Mouse (Mus musculus) neural tube, embryonic 13.5 days (tissue): ENCODE measurements at regions not wholly inside any gene's neighbourhood (a gene's known extent, or its start where the extent isn't known, plus 50 kb on each side); places are given as distances from the start of the nearest gene placed in this dataset.

Source experiments
- ATAC-seq: fragments of 200-750 bp; cut with Nextera tagmentation; 2 replicates; pipeline ENCODE4 v1.8.0; 2017; ENCODE audit warnings: low read depth, mild to moderate bottlenecking, moderate TSS enrichment, moderate library complexity
- H3K27ac ChIP-seq: fragments of 300-500 bp; sonication (generic); replicated peaks from 2 replicates; pipeline ENCODE4 v1.5.1; 2015; ENCODE audit warnings: moderate library complexity, mild to moderate bottlenecking, inconsistent platforms
- H3K27me3 ChIP-seq: fragments of 300-500 bp; sonication (generic); 2 replicates; pipeline ENCODE4 v1.6.1; 2015; ENCODE audit warnings: mild to moderate bottlenecking, inconsistent platforms
- H3K36me3 ChIP-seq: fragments of 300-500 bp; sonication (generic); 2 replicates; pipeline ENCODE4 v1.6.1; 2015; ENCODE audit warnings: mild to moderate bottlenecking, inconsistent platforms
- H3K4me1 ChIP-seq: fragments of 300-500 bp; sonication (generic); replicated peaks from 2 replicates; pipeline ENCODE4 v1.6.1; 2015; ENCODE audit warnings: inconsistent platforms
- H3K4me2 ChIP-seq: fragments of 300-500 bp; sonication (generic); 2 replicates; pipeline ENCODE4 v1.6.1; 2015; ENCODE audit warnings: inconsistent platforms, mild to moderate bottlenecking, moderate library complexity
- H3K4me3 ChIP-seq: fragments of 300-500 bp; sonication (generic); 2 replicates; pipeline ENCODE4 v1.5.1; 2015; ENCODE audit warnings: mild to moderate bottlenecking, inconsistent platforms
- H3K9ac ChIP-seq: fragments of 300-500 bp; sonication (generic); 2 replicates; pipeline ENCODE4 v1.6.1; 2015; ENCODE audit warnings: moderate library complexity, mild to moderate bottlenecking, inconsistent platforms
- H3K9me3 ChIP-seq: fragments of 300-500 bp; sonication (generic); 2 replicates; pipeline ENCODE4 v1.6.1; 2016; ENCODE audit warnings: inconsistent platforms
- WGBS: fragments of 180-500 bp; shearing (Covaris S2); methylation state at CpG from one replicate; pipeline ENCODE4 v1.1.7; 2015; 5-methylcytosine and 5-hydroxymethylcytosine counted together

GRCm38 (mm10) chr7:49704635-49705034 lies 54.3 kb upstream of the Htatip2 start:
- ATAC-seq: no peak
- no peaks in the 10 kb centered on the region for H3K36me3 ChIP-seq
- H3K4me1 ChIP-seq: peaks cover 5% of the 10 kb centered on the region
- H3K9me3 ChIP-seq: no peaks in the 10 kb centered on the region
- peaks cover 99% of the 10 kb centered on the region for H3K27me3 ChIP-seq
- WGBS: 1% methylated on average over 2 of the region's 2 CpGs
- no peak overlapping the region for H3K27ac ChIP-seq
- H3K9ac ChIP-seq: no peak overlapping the region
- H3K4me3 ChIP-seq: no peak overlapping the region
- H3K4me2 ChIP-seq: no peak overlapping the region

GRCm38 (mm10) chr7:49700734-49701133 lies 58.2 kb upstream of the Htatip2 start:
- Histone ChIP-seq H3K4me2 (no peak overlapping the region), H3K9me3 (no peaks in the 10 kb centered on the region), H3K9ac (no peak overlapping the region), H3K4me3 (no peak overlapping the region), H3K4me1 (peaks cover 7% of the 10 kb centered on the region), H3K27me3 (peaks cover 100% of the 10 kb centered on the region), H3K27ac (no peak overlapping the region), H3K36me3 (no peaks in the 10 kb centered on the region)
- 29% methylated on average over 8 of the region's 8 CpGs for WGBS
- ATAC-seq: no peak

- Histone ChIP-seq H3K27ac (no peak overlapping the region), H3K9ac (no peak overlapping the region), H3K4me3 (no peak overlapping the region), H3K4me1 (peaks cover 7% of the 10 kb centered on the region), H3K36me3 (no peaks in the 10 kb centered on the region), H3K27me3 (peaks cover 99% of the 10 kb centered on the region), H3K4me2 (no peak overlapping the region), H3K9me3 (no peaks in the 10 kb centered on the region)
- ATAC-seq: no peak
- WGBS: 30% methylated on average over 15 of the region's 15 CpGs
Observed at GRCm38 (mm10) chr7:49700024-49700390, 58.9 kb upstream of the Htatip2 start.

- peaks cover 99% of the 10 kb centered on the region for H3K27me3 ChIP-seq
- H3K4me1 ChIP-seq: peaks cover 7% of the 10 kb centered on the region
- 13% methylated on average over 13 of the region's 13 CpGs for WGBS
- H3K27ac ChIP-seq: no peak overlapping the region
- H3K9me3 ChIP-seq: no peaks in the 10 kb centered on the region
- ATAC-seq: peak; percentile 74
- no peak overlapping the region for H3K4me2 ChIP-seq
- H3K36me3 ChIP-seq: no peaks in the 10 kb centered on the region
- H3K9ac ChIP-seq: no peak overlapping the region
- no peak overlapping the region for H3K4me3 ChIP-seq
Observed at GRCm38 (mm10) chr7:49699107-49700023, 59.5 kb upstream of the Htatip2 start.

- 12% methylated on average over 6 of the region's 6 CpGs for WGBS
- no peak overlapping the region for H3K9ac ChIP-seq
- no peak overlapping the region for H3K4me3 ChIP-seq
- no peaks in the 10 kb centered on the region for H3K9me3 ChIP-seq
- no peak overlapping the region for H3K27ac ChIP-seq
- H3K27me3 ChIP-seq: peaks cover 99% of the 10 kb centered on the region
- ATAC-seq: no peak
- H3K4me1 ChIP-seq: peaks cover 7% of the 10 kb centered on the region
- no peak overlapping the region for H3K4me2 ChIP-seq
- H3K36me3 ChIP-seq: no peaks in the 10 kb centered on the region
Observed at GRCm38 (mm10) chr7:49696228-49696627, 59.6 kb upstream of the Dbx1 start.

- no peak overlapping the region for H3K4me3 ChIP-seq
- H3K9ac ChIP-seq: no peak overlapping the region
- no peak overlapping the region for H3K27ac ChIP-seq
- no peak overlapping the region for H3K4me2 ChIP-seq
- peaks cover 99% of the 10 kb centered on the region for H3K27me3 ChIP-seq
- ATAC-seq: no peak
- WGBS: 39% methylated on average over 6 of the region's 6 CpGs
- H3K9me3 ChIP-seq: no peaks in the 10 kb centered on the region
- 0 out of 2 replicates have a peak, but pooled peaks cover 4% of the 10 kb centered on the region for H3K4me1 ChIP-seq
- no peaks in the 10 kb centered on the region for H3K36me3 ChIP-seq
Observed at GRCm38 (mm10) chr7:49689546-49689945, 52.9 kb upstream of the Dbx1 start.

GRCm38 (mm10) chr7:49688521-49689399 lies 52.1 kb upstream of the Dbx1 start:
- Histone ChIP-seq H3K27me3 (peaks cover 99% of the 10 kb centered on the region), H3K36me3 (no peaks in the 10 kb centered on the region), H3K4me3 (no peak overlapping the region), H3K4me2 (no peak overlapping the region), H3K9ac (no peak overlapping the region), H3K27ac (no peak overlapping the region), H3K4me1 (0 out of 2 replicates have a peak, but pooled peaks cover 4% of the 10 kb centered on the region), H3K9me3 (no peaks in the 10 kb centered on the region)
- WGBS: 4% methylated on average over 10 of the region's 10 CpGs
- no peak for ATAC-seq

- no peak for ATAC-seq
- Histone ChIP-seq H3K27me3 (peaks cover 99% of the 10 kb centered on the region), H3K4me1 (0 out of 2 replicates have a peak, but pooled peaks cover 4% of the 10 kb centered on the region), H3K9me3 (no peaks in the 10 kb centered on the region), H3K9ac (no peak overlapping the region), H3K4me2 (no peak overlapping the region), H3K36me3 (no peaks in the 10 kb centered on the region), H3K27ac (no peak overlapping the region), H3K4me3 (no peak overlapping the region)
- 11% methylated on average over 10 of the region's 10 CpGs for WGBS
Observed at GRCm38 (mm10) chr7:49687658-49688376, 51.2 kb upstream of the Dbx1 start.

- Histone ChIP-seq H3K9me3 (no peaks in the 10 kb centered on the region), H3K27ac (no peak overlapping the region), H3K36me3 (no peaks in the 10 kb centered on the region), H3K4me1 (0 out of 2 replicates have a peak, but pooled peaks cover 4% of the 10 kb centered on the region), H3K4me2 (no peak overlapping the region), H3K9ac (no peak overlapping the region), H3K4me3 (no peak overlapping the region), H3K27me3 (peaks cover 99% of the 10 kb centered on the region)
- WGBS: 17% methylated on average over 11 of the region's 11 CpGs
- no peak for ATAC-seq
Observed at GRCm38 (mm10) chr7:49686992-49687391, 50.3 kb upstream of the Dbx1 start.
